Mouse (Mus musculus): ENCODE measurements at regions not wholly inside any gene's neighbourhood (a gene's known extent, or its start where the extent isn't known, plus 50 kb on each side); places are given as distances from the start of the nearest gene placed in this dataset.

DNA sequence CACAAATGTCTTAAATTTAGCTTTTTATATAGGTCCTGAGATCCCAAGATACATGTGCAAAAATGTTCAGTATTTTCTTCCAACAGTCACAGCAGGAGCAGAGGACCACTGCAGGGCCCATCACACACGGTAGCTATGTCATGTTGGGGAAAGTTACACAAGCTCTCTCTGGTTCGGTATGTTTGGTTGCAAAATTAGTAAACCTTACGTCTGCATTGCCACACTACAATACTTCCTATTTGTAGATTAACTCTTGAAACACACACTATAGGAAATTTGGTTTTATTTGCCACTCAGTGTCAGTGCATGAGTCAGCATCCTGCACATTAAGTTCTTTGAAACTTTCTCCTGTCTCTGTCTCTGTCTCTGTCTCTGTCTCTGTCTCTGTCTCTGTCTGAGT lies 82.0 kb downstream of the Cth start:
- DNase-seq (ENCODE audit: low spot score in 2 of 2): no peak

DNA sequence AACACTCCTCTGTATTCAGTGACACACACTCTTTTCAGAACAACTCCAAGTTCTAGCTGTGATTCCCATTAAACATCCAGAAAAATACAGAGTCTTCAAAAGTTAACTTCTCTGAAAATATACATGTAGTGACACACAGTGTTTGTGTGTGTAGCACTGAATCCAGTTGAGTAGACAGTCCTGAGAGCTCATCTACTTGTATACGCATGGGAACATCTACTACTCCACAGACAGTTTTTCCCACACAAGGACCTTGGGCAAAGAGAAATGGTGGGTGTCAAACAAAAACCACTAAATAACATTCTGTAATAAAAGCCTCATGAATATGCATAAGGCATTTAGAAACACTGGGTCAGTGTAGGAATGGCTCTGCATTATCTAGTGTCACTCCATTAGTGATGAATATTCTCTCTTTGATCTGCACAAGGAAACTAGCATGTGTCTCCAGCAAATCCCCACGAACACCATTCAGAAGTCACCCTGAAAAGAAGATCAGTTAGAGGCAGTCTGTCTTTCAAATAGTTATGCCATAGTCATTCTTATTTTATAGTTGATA lies 83.6 kb downstream of the Cth start:
- no peak for DNase-seq (ENCODE audit: low spot score in 2 of 2)

DNA sequence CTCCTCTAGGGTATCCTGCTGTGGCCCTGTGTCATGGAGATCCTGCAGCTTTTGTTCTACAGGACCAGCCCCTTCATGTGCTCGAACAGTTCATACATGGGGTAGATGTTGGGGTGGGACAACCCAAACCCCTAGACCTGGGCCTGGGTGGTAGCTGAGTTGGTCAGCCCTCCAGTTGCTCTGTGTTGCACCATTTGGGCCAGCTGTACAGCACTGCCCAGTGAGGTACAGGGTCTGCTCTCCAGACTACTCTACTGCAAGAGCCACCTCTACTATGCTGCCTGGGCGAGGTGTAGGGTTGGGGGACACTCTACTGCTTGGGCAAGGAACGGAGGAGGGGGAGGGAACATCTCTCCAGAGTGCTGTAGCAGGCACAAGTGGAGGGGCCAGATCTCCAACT lies 120.6 kb downstream of the Cth start:
- no peak for DNase-seq (ENCODE audit: low spot score in 2 of 2)

DNA sequence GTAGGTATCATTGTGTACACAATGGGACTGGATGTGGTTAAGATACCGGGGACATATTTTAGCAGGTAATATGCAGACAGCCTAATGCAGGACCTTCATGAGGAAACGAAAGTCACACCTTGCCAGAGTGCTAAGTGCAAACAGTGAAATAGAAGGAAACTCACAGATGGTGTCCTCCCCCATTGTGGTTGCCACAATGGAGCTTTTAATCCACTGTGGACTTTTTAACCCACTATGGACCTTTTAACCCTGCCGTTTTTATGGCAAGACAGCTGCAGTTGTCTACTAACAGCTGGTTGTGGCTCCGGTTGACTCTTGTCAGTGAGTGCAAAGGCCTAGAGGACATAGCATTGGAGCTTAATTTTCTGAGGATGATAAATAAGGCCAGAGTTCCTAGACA lies 121.5 kb downstream of the Cth start:
- DNase-seq (ENCODE audit: low spot score in 2 of 2): no peak

DNA sequence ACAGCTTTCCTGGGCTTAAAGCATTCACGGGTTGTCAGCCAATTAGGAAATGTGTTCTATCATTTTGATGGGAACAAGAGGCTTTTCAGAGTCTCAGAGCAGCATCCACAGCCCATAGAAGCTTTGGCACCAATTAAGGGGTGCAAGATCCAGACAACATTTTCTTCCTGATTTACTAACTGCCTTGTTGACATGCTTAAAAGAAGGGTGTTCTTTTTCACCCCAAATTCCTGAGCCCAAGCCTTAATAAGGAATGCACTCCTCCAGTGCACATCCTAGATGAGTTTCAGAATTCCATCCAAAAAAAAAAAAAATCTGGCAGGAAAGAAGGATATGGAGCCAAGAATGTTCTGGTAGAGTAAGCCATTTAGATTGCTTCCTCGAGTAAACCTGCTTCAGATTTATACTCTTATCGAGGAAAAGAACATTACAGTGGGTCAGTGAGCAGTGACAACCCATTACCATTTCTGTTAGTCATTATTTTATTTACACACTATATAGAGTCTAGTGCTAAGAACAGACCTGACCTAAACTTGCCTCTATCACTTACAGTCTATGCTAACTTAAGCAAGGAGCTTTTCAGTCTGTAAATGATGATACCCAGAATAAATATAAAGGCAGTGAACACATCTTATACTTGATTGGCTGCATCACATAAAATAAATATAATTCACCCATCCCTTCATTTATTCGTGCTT lies 137.2 kb downstream of the Cth start:
- no peak for DNase-seq (ENCODE audit: low spot score in 2 of 2)

DNA sequence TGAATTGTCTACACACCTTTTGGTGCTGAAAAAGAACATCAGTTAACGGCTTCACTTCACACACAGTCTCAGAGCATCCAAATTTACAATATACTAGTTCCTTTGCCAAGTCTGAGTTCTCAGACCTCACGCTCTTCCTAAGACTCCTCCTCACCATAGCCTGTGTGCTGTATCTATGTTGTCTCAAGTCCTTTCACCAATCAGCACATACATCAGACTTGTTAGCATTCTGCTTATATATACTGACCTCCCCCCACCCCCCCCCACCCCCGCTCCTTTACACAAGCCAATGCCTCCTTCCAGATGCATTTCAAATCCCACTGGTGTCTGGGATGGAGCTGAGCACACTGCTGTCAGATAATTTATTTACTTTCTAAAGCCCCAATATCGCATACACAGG lies 143.8 kb downstream of the Cth start:
- no peak for DNase-seq (ENCODE audit: low spot score in 2 of 2)

DNA sequence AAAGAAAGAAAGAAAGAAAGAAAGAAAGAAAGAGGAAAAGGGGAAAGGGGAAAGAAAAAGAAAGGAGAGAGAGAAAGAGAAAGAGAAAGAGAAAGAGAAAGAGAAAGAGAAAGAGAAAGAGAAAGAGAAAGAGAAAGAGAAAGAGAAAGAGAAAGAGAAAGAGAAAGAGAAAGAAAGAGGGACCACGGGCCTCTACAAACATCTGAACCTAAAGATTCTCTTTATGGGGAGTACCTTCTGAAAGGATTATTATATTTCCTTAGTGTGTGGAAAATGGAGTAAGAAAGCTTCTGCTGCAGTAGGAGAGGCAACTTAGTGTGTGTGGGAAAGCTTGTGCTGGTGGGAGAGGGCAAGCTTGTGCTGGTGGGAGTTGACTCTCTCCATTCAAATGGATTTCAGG lies 147.1 kb downstream of the Cth start:
- no peak for DNase-seq (ENCODE audit: low spot score in 2 of 2)

DNA sequence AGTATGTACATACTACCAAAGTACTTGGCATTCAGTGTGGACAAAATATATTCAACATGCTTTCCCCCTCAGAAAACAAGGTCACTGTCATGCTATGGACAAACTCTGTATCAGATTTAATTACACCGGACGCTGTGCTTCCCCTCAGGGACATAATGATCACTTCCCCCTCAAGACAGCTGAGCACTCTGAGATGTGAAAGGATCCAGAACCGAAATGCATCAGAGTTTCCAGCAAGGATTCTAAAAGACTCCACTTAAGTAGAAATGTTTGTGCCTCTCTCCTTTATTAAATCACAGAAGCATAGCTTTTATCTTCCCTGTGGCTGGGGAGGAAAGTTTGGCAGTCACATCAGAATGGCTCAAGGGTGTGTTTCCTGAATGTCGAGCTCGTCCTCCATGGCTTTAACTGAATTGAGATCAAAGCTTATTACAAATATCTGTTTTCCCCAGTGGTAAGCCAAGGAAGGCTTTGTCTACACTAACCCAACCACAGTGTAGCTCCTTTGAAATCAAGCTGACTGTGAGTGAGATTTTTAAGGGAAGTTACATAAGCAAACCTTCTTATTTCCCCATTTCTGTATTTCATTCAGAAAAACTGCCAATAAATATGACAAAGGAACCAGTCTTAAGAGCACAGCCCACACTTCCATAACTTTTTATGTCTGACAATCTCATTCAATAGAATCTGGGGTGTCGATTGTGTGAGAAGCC lies 161.2 kb downstream of the Cth start:
- no peak for DNase-seq (ENCODE audit: low spot score in 2 of 2)

DNA sequence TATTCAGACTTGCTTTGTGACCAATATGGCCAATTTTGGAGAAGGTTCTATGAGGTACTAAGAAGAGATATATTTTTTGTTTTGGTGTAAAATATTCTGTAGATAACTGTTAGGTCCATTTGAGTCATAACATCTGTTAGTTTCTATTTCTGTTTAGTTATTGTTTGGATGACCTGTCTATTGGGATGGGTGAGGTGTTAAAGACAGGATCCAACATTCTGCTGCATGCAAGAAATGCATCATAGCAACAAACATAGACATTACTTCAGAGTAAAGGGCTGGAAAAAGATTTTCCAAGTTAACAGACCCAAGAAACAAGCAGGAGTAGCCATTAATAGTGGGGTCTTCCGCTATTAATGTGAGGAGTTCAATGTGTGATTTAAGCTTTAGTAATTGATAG lies 165.0 kb downstream of the Cth start:
- DNase-seq (ENCODE audit: low spot score in 2 of 2): no peak

DNA sequence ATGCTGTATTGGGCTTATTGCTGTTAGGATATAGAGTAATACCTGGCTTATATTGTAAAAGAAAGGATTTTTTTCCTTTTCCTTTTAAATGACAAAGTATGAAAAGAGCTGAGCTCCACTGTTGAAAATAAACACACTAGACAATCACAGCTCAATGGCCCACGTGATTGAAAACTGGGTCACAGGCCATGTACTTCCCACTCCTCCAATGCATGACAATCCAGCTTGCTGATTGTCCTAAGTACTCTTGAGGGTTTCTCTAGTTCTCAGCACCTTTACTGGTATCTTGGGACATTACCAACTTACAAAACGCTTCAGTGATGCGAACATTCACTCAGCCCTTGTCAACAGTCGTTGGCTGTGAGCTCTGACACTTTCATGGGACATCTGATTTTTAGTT lies 170.1 kb downstream of the Cth start:
- no peak for DNase-seq (ENCODE audit: low spot score in 2 of 2)

DNA sequence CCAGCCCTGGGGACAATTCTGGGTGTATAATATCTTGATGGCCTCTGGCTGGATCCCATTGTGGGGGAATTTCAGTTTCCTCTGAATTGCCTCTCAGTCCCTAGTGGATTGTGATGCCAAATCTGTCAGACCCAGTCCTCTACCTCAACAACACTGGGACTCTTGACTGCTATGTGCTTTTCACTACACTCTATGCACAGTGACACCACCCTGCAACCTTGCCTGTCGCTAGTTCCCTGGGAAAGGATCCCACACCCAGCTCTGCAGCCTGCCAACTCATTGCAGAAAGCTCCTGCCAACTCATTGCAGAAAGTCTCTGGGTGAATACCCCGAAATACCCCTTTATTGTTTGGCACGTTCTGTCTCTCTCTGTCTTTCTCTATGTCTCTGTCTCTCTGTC lies 174.6 kb downstream of the Cth start:
- no peak for DNase-seq (ENCODE audit: low spot score in 2 of 2)

DNA sequence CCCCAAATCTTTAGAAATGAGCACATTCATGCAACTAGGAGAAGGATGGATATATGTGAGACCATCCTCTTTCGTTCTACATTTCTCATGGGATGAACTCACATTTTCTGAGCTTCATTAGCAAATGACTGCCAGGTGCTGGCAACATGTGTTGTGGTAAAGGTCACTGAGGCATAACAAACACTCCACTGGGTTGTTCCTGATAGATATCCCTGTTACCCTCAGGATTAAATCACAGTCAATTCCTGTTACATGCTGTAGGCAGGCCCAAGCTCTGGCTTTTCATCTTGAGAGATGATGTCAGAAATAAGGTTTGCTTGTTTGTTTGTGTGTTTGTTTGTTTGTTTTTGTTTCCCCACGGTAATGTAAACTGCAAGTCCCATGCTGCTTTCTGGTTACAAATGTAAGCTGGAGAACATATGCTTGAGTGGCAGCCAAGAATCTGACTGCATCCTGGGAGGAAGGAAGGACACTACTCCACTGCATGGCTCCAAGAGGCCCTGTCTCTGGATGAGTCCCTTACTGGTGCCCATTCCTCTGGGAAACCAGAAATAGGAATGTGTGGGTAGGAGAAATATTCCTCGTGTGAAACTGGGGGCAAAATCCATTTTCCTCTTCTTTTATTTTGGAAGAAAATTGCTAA lies 176.4 kb downstream of the Cth start:
- DNase-seq (ENCODE audit: low spot score in 2 of 2): no peak

DNA sequence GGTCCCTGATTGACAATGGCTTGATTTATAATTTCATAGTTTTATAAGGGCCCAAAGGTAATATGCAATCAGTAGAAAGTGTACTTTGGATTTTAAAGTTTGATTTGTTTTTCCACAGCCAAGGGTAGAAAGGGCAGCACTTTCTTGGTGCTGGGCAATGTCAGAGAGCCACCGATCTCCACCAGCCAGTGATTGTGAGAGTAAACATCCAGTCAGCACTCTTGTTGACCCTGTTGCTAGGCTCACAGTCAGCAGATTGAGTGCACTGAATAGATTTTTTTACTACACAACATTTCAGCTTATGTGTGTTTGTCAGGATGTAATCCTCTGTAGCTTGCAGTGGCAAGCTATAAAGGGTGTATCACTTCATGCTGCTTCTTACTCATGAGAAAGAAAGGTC lies 176.3 kb downstream of the Ptger3 start:
- DNase-seq (ENCODE audit: low spot score in 2 of 2): no peak

DNA sequence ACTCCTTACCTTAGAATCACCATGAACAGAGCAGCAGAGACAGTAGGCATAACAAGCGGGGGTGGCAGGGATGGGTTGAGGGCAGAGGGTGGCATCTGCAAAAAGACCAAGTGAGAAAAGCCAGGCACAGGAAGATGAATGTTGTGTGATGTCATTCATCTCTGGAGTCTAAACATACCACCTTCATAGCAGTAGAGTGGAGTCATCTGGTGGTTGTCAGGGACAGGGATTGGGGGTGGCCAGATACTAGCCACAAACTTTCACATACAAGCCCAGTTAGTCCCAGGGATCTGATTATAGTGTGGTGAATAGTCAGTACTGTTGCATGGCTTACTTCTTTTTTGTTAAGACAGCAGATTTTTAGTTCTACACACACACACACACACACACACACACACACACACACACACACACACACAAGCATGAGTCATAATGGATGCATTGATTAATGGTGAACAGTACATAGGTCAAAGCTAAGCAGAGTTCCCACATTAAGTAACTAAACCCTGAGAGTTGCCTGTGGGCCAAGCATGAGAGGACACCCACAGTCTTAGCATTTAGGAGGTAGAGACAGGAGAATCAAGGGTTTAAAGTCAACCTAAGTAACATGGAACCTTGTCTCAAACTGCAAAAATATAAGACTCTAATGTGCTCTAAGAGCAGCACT lies 173.1 kb downstream of the Ptger3 start:
- no peak for DNase-seq (ENCODE audit: low spot score in 2 of 2)

DNA sequence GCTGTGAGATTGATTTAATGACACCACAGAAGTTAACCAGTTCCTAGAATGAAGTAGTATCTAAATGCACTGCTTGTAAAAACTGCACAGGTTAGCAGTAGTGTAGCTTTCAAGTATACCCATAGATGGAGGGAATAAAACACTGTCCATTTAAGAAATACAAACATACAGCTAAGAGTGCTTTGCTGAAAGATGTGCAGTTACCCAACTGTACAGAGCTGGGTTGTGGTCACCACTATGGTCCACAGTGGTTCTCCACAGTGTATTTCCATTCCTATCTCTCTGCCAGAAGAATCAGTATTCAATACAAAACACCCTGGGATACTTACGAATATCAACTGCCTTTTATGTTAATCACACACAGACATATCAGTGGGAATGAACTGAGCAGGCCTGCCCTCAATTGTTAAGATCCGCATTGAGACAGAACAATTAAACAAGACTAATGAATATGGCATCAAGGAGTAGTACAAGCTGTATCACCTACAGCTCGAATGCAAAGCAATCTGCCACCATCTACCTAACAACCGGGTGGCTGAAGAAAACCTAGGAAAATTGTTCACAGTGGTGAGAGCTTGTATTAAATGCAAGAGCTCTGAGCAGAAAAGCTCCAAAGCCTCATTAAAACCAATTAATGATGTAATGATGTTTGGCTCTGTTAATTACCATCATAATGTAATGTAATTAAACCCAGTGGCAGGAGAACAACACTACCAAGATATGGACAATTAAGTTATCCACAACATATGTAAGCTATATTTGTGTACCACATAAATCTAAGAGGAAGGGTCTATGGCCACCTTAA lies 165.6 kb downstream of the Ptger3 start:
- no peak for DNase-seq (ENCODE audit: low spot score in 2 of 2)

DNA sequence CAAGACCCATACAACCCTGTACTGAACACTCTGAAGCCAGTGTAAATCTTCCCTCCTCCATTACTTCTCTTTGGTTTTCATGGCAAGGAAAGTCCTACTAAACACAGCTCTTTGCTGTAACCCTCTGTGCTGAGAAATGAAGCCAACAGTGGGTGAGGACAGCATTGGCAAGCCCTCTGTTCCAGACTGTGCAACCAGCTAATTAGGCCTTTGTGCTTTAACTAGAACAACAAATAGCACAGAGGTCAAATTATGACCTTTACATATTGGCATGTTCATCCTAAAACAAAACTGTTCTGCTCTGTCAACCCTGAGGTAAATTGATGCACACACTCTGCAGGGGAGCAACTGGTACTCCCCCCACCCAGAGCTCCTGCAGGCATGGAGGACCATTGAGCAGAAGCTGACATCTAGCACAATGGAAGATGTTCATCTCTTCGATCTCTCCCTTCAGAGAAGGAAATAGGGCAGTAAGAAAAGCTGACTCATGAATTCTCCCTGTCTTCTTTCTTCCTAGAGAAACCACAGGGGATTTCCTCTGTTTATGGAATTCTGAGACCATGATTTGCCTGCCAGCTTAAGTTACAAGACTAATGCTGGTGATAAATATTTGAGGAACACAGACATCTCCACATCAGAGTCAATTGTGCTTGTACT lies 163.1 kb downstream of the Ptger3 start:
- DNase-seq (ENCODE audit: low spot score in 2 of 2): no peak

DNA sequence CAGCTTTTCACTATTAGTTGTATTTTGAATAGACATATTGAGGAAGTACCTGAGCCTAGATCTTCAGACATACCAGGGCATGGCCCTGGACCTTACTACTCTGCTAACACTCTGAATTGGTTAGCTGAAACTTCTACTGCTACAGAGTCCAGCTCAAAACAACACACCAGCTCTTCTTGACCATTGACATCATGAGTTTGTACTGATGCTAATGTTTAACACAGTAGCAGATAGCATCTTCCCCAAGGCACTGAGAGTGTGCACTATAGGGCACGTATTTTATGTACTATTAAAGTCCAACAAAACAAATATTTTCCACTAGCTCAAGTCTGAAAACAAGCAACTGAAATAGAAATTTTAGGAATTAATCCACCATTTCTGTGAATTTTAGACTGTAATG lies 157.8 kb downstream of the Ptger3 start:
- DNase-seq (ENCODE audit: low spot score in 2 of 2): no peak

DNA sequence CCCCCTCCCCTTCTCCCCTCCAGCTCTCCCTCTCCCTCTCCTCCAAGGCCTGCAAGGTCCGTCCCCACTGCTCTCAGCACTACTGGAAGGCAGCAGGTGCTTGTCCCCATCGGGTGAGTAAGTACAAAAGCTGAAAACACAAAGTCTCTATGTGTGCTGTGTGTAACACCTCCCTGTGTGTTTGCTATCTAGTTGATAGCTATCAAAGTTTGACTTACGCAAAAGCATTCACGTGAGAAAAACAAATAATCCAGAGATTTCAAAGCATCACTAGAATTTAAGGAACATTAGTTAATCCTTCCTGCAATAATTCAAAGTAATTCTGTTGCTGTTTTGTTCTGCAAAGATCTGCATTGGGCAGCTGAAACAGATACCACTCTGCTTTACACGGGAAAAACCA lies 156.5 kb downstream of the Ptger3 start:
- no peak for DNase-seq (ENCODE audit: low spot score in 2 of 2)

DNA sequence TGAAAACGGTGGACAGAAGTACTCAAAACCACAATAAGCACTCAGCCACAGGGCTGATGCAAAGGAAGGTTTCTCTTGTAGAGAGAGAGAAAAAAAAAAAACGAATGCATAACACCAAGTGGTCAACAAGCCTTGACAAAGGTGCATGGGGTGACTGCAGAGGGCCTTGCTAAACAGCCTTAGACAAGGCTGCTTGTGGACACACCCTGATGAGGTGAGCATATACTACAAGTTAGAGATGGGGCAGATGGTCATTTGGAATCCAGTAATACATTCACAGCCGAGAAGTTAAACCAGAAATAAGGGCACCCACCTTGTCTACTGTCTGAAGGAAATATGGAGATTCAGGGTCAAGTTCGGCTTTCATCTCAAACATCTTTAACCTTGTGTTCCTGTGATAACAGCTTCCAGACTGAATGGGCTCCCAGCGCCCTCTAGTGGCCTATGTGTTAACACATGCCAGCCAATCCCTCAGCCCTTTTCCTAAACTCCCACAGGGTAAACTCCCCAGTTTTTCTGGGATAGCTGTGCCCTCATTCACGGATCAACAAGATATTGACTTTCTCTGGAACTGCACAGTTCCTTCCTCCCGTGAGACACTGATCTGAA lies 150.7 kb downstream of the Ptger3 start:
- DNase-seq (ENCODE audit: low spot score in 2 of 2): peak; percentile 31 to 74

DNA sequence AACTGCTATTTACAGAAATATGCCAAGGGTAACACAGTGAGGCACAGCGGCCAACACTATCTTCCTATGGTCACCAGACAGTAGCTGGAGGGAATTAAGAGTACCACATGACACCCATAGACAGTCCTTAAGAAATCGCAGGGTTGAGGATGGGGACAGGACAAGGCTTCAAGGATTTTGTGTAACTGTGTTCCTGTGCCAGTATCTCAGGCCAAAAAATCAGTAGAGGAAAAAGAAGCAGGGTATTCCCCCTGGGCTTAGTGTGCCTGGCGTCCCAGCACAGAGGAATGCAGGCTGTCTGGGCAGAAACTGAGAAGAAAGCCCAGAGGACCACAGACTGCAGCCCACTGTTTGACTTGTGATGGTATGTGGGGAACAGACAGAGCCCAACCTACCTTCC lies 147.3 kb downstream of the Ptger3 start:
- DNase-seq (ENCODE audit: low spot score in 2 of 2): no peak

Measured in spleen, postnatal 10 days (tissue).